Mouse (Mus musculus): ENCODE data around the gene Abhd17c. TPM values are rescaled to one million over a fixed set of nuclear protein-coding genes. Genes with fewer than 3 reads are reported as not detected.

The Abhd17c gene
- total RNA-seq, 2 experiments from 2014 or later = 33.3 to 37.6 TPM

- intact Hi-C loops (cut with DNase I) = loop anchor here (2.0 to 5.0 kb wide), 2 partner anchors 65 to 90 kb away; partner anchors contain the start of gene Cemip
- DNase-seq (ENCODE audit: extremely low spot score in 1 of 2, low spot score in 2 of 2) = peak; percentile 91 to 94
- Histone ChIP-seq H3K4me3 (peak overlapping the region; percentile 76), H3K27ac (no peak overlapping the region)
- TF ChIP-seq CTCF (IDR thresholded peaks at IDR 0.05) = no peak
These were observed 254 bp upstream of the Abhd17c start for GRCm38 (mm10) chr7:84151960-84152334.

DNA sequence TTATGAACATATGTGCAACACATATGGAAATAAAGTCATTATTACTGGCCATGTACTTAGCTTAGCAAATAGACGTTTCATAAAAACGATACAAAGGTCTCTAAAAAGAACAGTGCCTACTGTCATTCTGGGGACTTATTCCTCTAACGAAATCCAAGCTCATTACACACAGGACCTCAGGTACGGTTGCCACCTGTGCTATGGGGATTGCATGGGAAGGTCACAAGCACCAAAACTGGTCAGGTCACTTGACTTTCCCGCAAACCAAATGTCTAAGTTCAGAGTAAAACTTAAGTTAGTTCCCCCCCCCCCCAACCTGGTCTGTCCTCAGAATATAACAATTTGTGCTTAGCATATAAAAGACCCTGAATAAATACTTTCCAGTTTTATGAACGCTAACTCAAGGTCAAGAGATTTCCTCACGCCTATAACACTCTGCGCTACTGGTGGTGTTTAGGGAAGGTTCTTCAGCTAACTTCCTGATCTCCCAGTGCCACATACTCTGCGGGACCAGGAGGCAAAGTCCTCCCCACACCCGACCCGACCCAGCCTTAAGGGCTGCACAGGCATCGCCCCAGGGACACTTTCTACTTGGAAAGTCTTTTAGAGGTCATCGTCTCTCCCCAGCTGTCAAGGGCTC, 1.2 kb downstream of the Abhd17c start:
- Histone ChIP-seq H3K27ac (no peak overlapping the region), H3K4me3 (peak overlapping the region; percentile 76)
- no peak for TF ChIP-seq CTCF (IDR thresholded peaks at IDR 0.05)
- no peak for DNase-seq (ENCODE audit: extremely low spot score in 1 of 2, low spot score in 2 of 2)
- intact Hi-C loops (cut with DNase I) = loop anchor here (5.0 kb wide), 1 partner anchor 92 kb away; no protein-coding TSS in a partner anchor

- Histone ChIP-seq H3K27ac (no peak overlapping the region), H3K4me3 (peak overlapping the region; percentile 76)
- TF ChIP-seq CTCF (IDR thresholded peaks at IDR 0.05) = no peak
- no peak for DNase-seq (ENCODE audit: extremely low spot score in 1 of 2, low spot score in 2 of 2)
- intact Hi-C loops (cut with DNase I) = loop anchor here (5.0 kb wide), 1 partner anchor 92 kb away; no protein-coding TSS in a partner anchor
These were observed 1.9 kb downstream of the Abhd17c start for GRCm38 (mm10) chr7:84149821-84150220.

GRCm38 (mm10) chr7:84148896-84149295, 2.8 kb downstream of the Abhd17c start:
- Histone ChIP-seq H3K4me3 (no peak overlapping the region), H3K27ac (no peak overlapping the region)
- TF ChIP-seq CTCF (IDR thresholded peaks at IDR 0.05) = no peak
- DNase-seq (ENCODE audit: extremely low spot score in 1 of 2, low spot score in 2 of 2) = no peak
- intact Hi-C loops (cut with DNase I) = no loop called here

DNA sequence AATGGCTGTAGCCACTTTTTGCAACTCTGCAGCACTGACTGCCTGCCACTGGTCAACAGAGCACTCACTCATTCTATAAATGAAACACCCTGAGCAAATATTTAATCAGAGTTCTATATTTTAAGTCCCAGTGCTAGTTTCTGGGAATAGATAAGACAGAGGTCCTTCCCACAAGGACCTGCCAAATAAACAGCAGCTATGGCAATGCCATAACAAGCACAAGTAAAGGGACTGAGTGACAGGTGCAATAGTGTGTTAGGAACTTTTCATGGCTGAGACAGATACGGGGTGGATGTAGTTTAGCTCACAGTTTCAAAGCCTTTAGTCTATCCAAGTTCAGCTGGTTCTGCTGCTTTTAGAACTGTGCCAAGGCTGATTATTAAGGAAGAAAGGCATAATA, 3.9 kb downstream of the Abhd17c start:
- no peak for DNase-seq (ENCODE audit: extremely low spot score in 1 of 2, low spot score in 2 of 2)
- intact Hi-C loops (cut with DNase I) = no loop called here
- Histone ChIP-seq H3K4me3 (no peak overlapping the region), H3K27ac (no peak overlapping the region)
- TF ChIP-seq CTCF (IDR thresholded peaks at IDR 0.05) = no peak

- TF ChIP-seq CTCF (IDR thresholded peaks at IDR 0.05) = no peak
- Histone ChIP-seq H3K4me3 (no peak overlapping the region), H3K27ac (no peak overlapping the region)
- intact Hi-C loops (cut with DNase I) = no loop called here
- no peak for DNase-seq (ENCODE audit: extremely low spot score in 1 of 2, low spot score in 2 of 2)
These were observed 6.1 kb downstream of the Abhd17c start for GRCm38 (mm10) chr7:84145633-84146032.

DNA sequence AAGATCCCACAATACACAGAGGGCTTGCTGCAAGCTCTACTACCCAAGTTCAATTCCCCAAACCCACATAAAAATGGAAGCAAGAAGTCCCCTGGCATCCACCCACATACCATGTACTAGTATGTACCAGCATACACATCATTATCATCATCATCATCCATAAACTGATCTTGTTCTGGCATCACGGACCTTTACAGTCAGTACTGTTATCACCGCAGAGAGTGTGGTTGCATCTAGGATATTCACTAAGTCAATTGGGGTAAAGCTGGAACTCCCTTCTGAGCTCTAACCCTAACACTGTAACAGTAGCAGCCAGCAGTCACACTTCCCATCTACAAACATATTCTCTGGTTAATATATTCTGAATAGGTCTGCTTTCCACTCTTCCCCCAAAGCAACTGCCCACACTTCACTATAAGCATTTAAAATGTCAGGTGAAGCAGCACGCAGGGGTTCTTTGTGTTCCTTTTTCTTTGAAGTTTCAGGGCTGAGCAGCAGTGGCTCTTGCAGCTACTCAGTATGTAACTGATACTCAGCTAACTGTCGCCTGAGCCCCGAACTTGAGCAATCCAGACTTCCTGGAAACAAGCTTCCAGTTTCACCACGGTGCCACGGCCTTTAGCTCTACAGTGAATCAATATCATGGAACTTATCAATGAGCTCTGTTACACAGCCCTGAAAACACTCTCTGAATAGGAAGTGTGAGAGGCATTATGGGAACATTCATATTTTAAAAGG, 8.8 kb downstream of the Abhd17c start:
- Histone ChIP-seq H3K27ac (no peak overlapping the region), H3K4me3 (no peak overlapping the region)
- no peak for TF ChIP-seq CTCF (IDR thresholded peaks at IDR 0.05)
- intact Hi-C loops (cut with DNase I) = no loop called here
- no peak for DNase-seq (ENCODE audit: extremely low spot score in 1 of 2, low spot score in 2 of 2)

DNA sequence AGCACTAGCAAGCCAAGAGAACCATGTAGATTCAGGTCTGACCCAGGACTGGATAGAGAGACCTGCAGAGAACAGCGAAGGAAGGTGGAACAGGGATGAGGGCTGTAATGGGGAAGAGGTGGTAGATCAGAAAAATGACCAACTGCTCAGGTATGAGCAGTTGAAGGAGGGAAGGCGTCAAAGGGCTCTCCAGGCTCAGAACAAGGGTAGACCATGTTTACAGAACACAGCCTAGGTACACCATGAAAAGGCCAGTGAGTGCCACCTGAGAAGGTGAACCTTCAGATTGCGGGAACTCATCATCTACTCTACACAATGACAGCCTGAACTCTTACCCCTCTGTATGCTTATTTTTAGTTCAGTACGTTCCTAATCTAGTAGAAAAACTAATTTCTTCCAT, 9.5 kb downstream of the Abhd17c start:
- no peak for DNase-seq (ENCODE audit: extremely low spot score in 1 of 2, low spot score in 2 of 2)
- intact Hi-C loops (cut with DNase I) = no loop called here
- TF ChIP-seq CTCF (IDR thresholded peaks at IDR 0.05) = no peak
- H3K4me3 ChIP-seq = no peak overlapping the region
- no peak overlapping the region for H3K27ac ChIP-seq

DNA sequence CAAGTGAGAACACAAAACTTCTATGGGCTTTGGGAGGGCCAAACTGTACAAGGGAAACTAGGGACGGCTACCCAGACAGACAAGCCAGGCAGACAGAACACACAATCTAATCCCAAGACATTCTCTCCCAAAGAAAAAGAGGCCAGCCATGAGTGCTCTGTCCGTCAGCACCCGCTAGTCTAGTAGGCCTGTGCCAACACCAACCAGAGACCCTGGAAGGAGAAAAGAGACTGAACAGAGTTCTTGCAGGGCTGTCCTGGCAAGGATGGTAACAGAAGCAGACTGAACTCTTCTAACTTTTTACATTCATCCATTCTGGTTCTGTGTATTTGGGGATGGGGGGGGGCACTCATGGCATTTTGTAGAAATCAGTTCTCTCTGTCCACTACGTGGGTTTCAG, 12.1 kb downstream of the Abhd17c start:
- no peak overlapping the region for H3K4me3 ChIP-seq
- intact Hi-C loops (cut with DNase I) = no loop called here
- no peak for TF ChIP-seq CTCF (IDR thresholded peaks at IDR 0.05)
- no peak overlapping the region for H3K27ac ChIP-seq
- no peak for DNase-seq (ENCODE audit: extremely low spot score in 1 of 2, low spot score in 2 of 2)

GRCm38 (mm10) chr7:84138731-84139130, 13.0 kb downstream of the Abhd17c start:
- intact Hi-C loops (cut with DNase I) = no loop called here
- H3K4me3 ChIP-seq = no peak overlapping the region
- H3K27ac ChIP-seq = no peak overlapping the region
- TF ChIP-seq CTCF (IDR thresholded peaks at IDR 0.05) = no peak
- DNase-seq (ENCODE audit: extremely low spot score in 1 of 2, low spot score in 2 of 2) = no peak

- intact Hi-C loops (cut with DNase I) = no loop called here
- Histone ChIP-seq H3K4me3 (no peak overlapping the region), H3K27ac (no peak overlapping the region)
- no peak for TF ChIP-seq CTCF (IDR thresholded peaks at IDR 0.05)
- peak; percentile 26 to 40 for DNase-seq (ENCODE audit: extremely low spot score in 1 of 2, low spot score in 2 of 2)
These were observed 13.9 kb downstream of the Abhd17c start for GRCm38 (mm10) chr7:84137779-84138178.

DNA sequence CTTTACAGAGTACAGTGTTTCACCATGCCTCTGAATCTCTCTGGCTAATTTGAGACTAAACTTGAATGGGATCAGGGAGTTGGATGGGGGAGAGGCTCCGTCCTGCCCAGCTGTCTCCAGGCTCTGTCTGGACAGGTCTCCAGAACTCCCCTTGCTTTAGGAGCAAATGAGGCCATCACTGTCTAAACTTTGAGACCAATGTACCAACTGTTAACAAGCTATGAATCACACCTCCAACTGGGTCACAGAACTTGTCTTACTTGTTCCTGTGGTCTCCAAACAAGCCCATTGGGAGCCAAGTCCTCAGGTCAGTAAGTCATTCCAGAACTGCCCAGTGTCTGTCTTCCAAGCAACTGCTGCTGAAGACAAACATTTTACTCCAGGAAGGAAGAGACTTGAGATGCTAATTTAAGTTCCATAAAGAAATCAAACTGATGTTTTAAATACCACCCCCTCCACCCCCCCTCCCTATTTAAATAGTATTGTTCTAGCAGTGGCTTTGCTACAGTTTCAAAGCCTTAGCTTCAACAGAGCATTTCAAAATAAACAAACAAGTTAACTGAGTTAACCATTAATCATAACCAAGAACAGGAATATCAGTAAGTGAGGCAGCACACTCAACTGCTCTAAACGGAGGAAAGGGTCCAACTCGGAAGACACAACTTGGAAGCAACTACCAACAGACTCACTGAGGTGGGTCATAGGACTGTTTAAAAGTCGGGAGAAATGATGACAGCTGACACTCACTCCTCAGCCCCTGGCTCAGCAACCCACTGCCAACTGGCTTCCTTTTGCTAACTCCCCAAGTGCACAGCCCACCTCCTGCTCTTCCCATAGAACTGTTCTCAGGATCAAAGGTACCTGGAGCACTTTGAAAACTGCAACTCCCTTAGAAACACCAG, 15.6 kb downstream of the Abhd17c start:
- DNase-seq (ENCODE audit: extremely low spot score in 1 of 2, low spot score in 2 of 2) = no peak
- intact Hi-C loops (cut with DNase I) = no loop called here
- no peak for TF ChIP-seq CTCF (IDR thresholded peaks at IDR 0.05)

More for the DNA sequence above, 15.6 kb downstream of the Abhd17c start:
- H3K27ac ChIP-seq = no peak overlapping the region
- H3K4me3 ChIP-seq = no peak overlapping the region
